Comparison of ENCODE assay signal across 18 mouse cellular contexts in the genomic region with DNA sequence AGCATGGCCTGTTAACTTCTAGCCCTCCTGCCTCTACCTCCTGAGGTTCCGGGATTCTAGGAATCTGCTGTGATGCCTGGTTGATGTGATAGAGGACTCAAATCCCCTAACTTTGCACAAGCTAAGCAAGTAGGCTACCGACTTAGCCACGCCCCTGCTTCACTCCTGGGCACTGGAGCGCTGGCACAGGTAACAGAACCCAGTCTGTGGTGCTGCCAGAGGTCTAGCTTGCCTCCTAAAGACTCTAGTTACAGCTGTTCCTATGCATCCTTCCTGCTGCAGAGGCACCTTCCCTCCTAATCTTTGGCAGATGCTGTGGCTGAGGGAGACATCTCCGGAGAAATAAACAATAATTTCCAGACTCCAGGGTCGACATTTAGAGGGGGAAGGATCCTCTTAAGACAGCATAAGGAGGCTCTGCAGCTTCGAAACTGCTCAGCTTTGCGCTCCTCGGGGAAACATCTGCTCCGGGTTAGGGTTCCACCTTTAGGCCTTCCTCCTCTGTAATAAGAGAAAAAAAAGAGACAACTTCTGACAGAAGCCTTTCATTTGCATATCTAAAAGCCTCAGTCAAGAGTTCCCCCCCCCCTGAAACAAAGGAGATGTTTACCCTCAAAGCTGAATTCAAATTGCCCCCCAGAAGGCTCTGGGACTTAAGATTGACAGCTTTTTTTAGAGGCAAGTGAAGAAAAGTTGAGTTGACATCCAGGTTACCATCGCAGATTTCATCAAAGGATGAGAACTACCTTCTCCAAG.
DNase-seq lines count a peak whose midpoint lies in the region; ATAC-seq and TF ChIP-seq lines count a peak whose summit lies in the region.
"Had no signal": no experiment of that assay in that cellular context is flagged by ENCODE, and none has a peak within 500 bp of the region (broad histone marks: within the 10 kb centered on the region; RNA-seq: fewer than 3 reads in every experiment).

No protein-coding gene starts in this region.

- H3K9me3 ChIP-seq in lung, embryonic 14.5 days (ENCODE audit: low read depth, low read length), result no peaks in the 10 kb centered on the region
- H3K9me3 ChIP-seq in embryonic facial prominence, embryonic 12.5 days, result no peaks in the 10 kb centered on the region
- no peaks in the 10 kb centered on the region for H3K9me3 ChIP-seq in limb, embryonic 10.5 days (replicated peaks)
- H3K9me3 ChIP-seq: hindbrain, embryonic 10.5 days; neural tube, embryonic 12.5 days had no signal

- H3K27ac ChIP-seq in lung, embryonic 14.5 days (ENCODE audit: low read depth), result no peak overlapping the region
- H3K27ac ChIP-seq in embryonic facial prominence, embryonic 12.5 days, result peak overlapping the region; percentile 54; the same call in 1 of the 2 replicates
- 0 out of 2 replicates have a peak overlapping the region, but pooled peaks have one; percentile 14 for H3K27ac ChIP-seq in limb, embryonic 10.5 days
- no peak overlapping the region for H3K27ac ChIP-seq in layer of hippocampus, adult 2 months
- H3K27ac ChIP-seq: hindbrain, embryonic 10.5 days; neural tube, embryonic 12.5 days had no signal

- no peak overlapping the region for H3K9ac ChIP-seq in lung, embryonic 14.5 days
- no peak overlapping the region for H3K9ac ChIP-seq in embryonic facial prominence, embryonic 12.5 days
- H3K9ac ChIP-seq: neural tube, embryonic 12.5 days had no signal

- ATAC-seq in lung, embryonic 14.5 days (ENCODE audit: insufficient read depth), result peak; percentile 24; the same call in 1 of the 2 replicates
- ATAC-seq in embryonic facial prominence, embryonic 12.5 days (ENCODE audit: insufficient number of reproducible peaks, insufficient read depth, low FRiP score, low TSS enrichment), result peak; percentile 78; the same call in 1 of the 2 replicates
- ATAC-seq: inflammation-experienced regulatory T-cells, adult 6 months had no signal

- H3K36me3 ChIP-seq in lung, embryonic 14.5 days (ENCODE audit: insufficient read depth), result no peaks in the 10 kb centered on the region
- H3K36me3 ChIP-seq in embryonic facial prominence, embryonic 12.5 days, result no peaks in the 10 kb centered on the region
- no peaks in the 10 kb centered on the region for H3K36me3 ChIP-seq in limb, embryonic 10.5 days
- H3K36me3 ChIP-seq: hindbrain, embryonic 10.5 days; neural tube, embryonic 12.5 days had no signal

- no peak for TF ChIP-seq CTCF in lung, embryonic 14.5 days (IDR thresholded peaks at IDR 0.05; ENCODE audit: low read depth)
- no peak for TF ChIP-seq CTCF in layer of hippocampus, adult 2 months (conservative IDR thresholded peaks at IDR 0.05)

- DNase-seq in lung, embryonic 14.5 days, result no peak
- DNase-seq in lung, postnatal 36 days, result no peak
- no peak for DNase-seq in limb, embryonic 10.5 days (ENCODE audit: low spot score)
- no peak for DNase-seq in adrenal gland, postnatal 25 days
- no peak for DNase-seq in layer of hippocampus, adult 2 months (ENCODE audit: low spot score in 2 of 2)
- no peak for DNase-seq in left cerebral cortex, adult 18-20 months (ENCODE audit: low spot score in 2 of 2)
- DNase-seq: adrenal gland, postnatal 36 days; cerebellum, adult 9-11 months; gastrocnemius, postnatal 10 days; liver; lung, adult 18-20 months; lung, postnatal 4 days; right cerebral cortex, postnatal 25 days had no signal

- H3K27me3 ChIP-seq in lung, embryonic 14.5 days (ENCODE audit: insufficient read depth, low read length), result no peaks in the 10 kb centered on the region
- H3K27me3 ChIP-seq in embryonic facial prominence, embryonic 12.5 days, result no peaks in the 10 kb centered on the region
- no peaks in the 10 kb centered on the region for H3K27me3 ChIP-seq in limb, embryonic 10.5 days (ENCODE audit: low read depth, poor library complexity, severe bottlenecking)
- H3K27me3 ChIP-seq: neural tube, embryonic 12.5 days had no signal

- H3K4me1 ChIP-seq in lung, embryonic 14.5 days (ENCODE audit: insufficient read depth), result no peaks in the 10 kb centered on the region
- peaks cover 13% of the 10 kb centered on the region for H3K4me1 ChIP-seq in embryonic facial prominence, embryonic 12.5 days
- H3K4me1 ChIP-seq in limb, embryonic 10.5 days, result peaks cover 17% of the 10 kb centered on the region
- H3K4me1 ChIP-seq: neural tube, embryonic 12.5 days had no signal

- no peak overlapping the region for H3K4me3 ChIP-seq in lung, embryonic 14.5 days (ENCODE audit: low read depth, low read length)
- H3K4me3 ChIP-seq in embryonic facial prominence, embryonic 12.5 days, result no peak overlapping the region
- H3K4me3 ChIP-seq in limb, embryonic 10.5 days, result no peak overlapping the region
- no peak overlapping the region for H3K4me3 ChIP-seq in layer of hippocampus, adult 2 months
- H3K4me3 ChIP-seq: hindbrain, embryonic 10.5 days; neural tube, embryonic 12.5 days had no signal

- no peak overlapping the region for H3K4me2 ChIP-seq in lung, embryonic 14.5 days
- peak overlapping the region; percentile 17 for H3K4me2 ChIP-seq in embryonic facial prominence, embryonic 12.5 days (replicated peaks)
- H3K4me2 ChIP-seq: midbrain, embryonic 11.5 days; neural tube, embryonic 12.5 days had no signal

- WGBS in lung, embryonic 14.5 days, result 34% methylated on average over 11 of the region's 11 CpGs
- WGBS in embryonic facial prominence, embryonic 12.5 days, result 16% methylated on average over 11 of the region's 11 CpGs
- 33% methylated on average over 11 of the region's 11 CpGs for WGBS in limb, embryonic 10.5 days

Comparison
In these comparisons a context has a peak if more than half of its experiments do, and no peak if none do; other contexts are left out.
1. H3K27ac ChIP-seq: peak in embryonic facial prominence, embryonic 12.5 days (single experiment) and limb, embryonic 10.5 days (single experiment); none in lung, embryonic 14.5 days (single experiment) and layer of hippocampus, adult 2 months (single experiment).